Mouse (Mus musculus): ENCODE data around the gene Rubcn.

- no peak for TF ChIP-seq GATA1 (IDR thresholded peaks at IDR 0.05; ENCODE audit: borderline replicate concordance, low read length)
- TF ChIP-seq FLI1 (IDR thresholded peaks at IDR 0.05; ENCODE audit: low read length) = no peak
These were observed 82.4 kb downstream of the Rubcn start for GRCm38 (mm10) chr16:32795177-32795576.
